Mouse (Mus musculus) testis, adult 2 months (tissue): ENCODE results near the gene Flywch1.

Source experiments
- CTCF ChIP-seq: fragments of 200-500 bp; IDR thresholded peaks from 2 replicates; pipeline ENCODE4 v1.5.1; 2012; ENCODE audit warnings: low read depth, mild to moderate bottlenecking, inconsistent platforms, low read length, moderate library complexity; ENCODE audit not compliant: control insufficient read depth, insufficient read depth, insufficient replicate concordance
- POLR2A ChIP-seq: fragments of 200-500 bp; IDR thresholded peaks from 2 replicates; pipeline ENCODE4 v1.6.1; 2012; ENCODE audit warnings: low read depth, mild to moderate bottlenecking, inconsistent platforms, low read length, moderate library complexity; ENCODE audit not compliant: control insufficient read depth

GRCm38 (mm10) chr17:23717003-23717402 is 54.4 kb downstream of the Flywch1 start:
- TF ChIP-seq CTCF (no peak), POLR2A (no peak)
